Mouse (Mus musculus) lung, postnatal 10 days (tissue): ENCODE results near the gene Surf1.

Experiments
- DNase-seq: peaks from one replicate; pipeline ENCODE4 v3.0.0; 2021

Gene Surf1

DNA sequence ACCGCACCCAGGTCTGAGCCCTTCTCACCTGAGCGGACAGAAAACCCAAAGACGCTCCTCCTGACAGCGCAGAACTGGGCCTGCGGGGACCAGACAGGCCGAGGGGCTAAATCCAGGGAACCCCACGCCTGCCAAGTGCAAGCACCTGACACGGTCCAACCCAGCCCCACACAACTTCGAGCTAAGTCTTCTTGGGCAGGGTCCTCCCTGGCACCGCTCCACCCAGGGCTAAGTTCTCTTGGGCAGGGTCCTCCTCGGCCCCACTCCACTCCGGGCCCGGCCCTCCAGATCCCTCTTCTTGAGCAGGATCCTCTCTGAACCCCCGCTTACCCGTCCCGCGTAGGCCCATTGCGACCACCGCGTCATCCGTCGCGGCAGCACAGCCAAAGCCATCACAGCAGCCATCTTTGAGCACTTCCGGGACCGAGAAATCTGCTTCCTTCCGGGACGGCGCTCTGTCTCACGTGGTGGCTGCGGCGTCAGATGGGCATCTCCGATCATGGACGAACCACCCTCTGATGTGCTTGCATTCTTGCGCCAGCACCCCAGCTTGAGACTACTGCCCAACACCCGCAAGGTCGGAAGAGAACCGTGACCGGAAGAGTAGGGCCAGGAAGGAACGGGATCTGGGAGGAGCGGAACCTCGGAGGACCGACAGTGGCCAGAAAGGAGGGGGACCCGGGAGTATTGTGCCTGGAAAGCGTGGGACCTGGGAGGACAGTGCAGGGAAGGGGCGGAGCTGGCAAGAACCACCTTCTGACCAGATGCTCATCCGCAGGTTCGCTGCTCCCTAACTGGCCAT, at the start of gene Surf1, which contains the start of gene Surf2:
Gene Surf1, minus strand, starts transcription at position 604 of the 802 bp plus-strand sequence.
Gene Surf2, plus strand, starts transcription at position 441 of the 802 bp plus-strand sequence.
- DNase-seq: peak; percentile 86

DNA sequence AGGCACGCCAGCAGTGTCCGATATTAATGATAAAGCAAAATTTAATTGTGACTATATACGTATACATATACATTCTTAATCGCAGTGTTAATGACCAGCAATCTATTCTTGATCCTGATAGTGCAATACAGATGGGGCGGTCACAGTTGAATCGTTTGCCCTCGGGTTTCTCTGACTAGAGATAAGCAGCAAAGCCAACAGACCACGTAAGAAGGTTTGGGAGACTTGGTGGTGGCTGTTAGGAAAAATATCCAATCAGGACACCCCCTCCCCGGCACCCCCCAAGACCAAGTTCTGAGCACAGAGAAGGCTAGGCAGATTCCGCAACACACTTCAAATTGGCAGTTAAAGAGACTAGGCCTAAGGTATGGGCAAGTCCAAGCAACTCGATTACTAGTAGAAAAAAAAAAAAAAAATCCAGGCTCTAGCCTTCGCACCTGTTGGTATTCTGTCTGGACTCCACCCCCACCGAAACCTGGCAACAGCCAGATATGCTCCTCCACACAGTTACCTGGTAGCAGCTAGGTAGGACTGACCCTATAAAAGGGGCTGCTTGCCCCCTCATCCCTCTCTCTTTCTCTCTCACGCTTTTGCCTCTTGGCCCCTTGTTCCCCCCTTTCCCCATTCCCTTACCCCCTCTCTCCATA, 48.5 kb upstream of the Surf1 start:
- peak; percentile 9 for DNase-seq

DNA sequence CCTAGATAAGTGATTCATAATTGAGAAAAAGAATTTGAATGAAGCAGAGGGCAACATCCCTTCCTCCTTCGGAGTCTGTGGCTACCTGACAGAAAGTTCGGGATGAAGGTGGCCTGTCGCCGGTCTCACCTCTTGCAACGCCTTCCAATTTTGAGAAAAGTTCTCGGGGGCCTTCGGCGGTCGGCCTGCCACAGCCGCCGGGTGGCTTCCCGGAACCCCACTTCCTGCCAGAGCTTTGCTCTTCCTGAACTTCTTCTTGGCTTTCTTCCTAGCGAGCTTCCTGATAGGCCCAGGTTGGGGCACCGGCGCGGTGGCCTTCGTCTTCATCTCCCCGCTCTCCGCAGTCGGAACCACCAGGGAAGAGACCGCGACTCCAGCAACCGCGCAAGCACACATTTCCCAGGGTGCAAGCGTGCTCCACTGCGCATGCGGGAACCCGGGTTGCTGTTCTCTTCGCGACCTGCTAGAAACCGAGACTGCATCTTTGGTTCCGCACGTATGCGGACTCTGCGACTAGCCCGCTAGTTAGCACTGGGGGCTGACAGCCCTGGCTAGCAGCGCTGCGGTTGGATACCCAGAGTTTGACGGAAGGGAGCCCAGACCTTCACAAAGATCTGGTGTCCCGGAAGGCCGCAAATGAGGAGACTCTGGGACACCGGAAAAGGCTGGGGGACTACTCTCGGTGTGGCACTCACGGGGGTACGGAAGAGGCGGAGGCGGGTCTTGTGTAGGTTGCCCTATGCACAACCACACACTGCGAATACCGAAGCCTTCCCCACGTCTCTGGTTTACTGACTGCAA, 47.8 kb upstream of the Surf1 start, which contains the start of gene Rexo4:
Gene Rexo4, minus strand, starts transcription at position 464 of the 801 bp plus-strand sequence.
- peak; percentile 94 for DNase-seq

DNA sequence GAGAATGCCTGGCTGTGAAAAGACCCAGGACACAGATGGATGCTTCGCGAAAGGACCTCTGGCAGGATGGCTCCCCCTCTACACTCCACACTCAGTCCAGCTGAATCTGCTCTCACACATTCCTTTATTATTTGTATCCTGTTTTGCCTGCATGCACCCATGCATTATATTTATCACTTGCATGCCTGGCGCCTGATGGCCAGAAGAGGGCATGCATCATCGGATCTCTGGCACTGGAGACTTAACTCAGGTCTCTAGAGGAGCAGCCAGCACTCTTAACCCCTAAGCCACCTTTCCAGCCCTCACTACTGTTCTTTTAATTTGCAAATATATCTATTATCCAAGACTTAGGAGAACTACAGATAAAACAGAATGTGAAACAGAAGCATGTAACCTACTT, 44.4 kb upstream of the Surf1 start:
- no peak for DNase-seq

DNA sequence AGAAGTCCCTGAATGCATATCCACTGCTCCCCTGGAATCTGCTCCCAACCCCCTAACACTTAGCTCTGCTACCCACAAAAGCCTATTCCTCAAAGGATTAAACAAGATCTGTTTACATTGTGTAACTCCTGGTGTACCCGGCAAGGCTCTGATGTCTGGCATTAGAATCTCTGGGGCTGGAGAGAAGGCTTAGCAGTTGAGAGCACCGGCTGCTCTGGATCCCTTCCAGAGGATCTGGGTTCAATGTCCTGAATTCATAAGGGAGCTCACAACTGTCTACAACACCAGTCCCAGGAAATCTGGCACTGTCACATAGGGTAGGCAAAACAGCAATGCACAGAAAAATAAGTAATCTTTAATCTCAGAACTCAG, 41.1 kb upstream of the Surf1 start:
- DNase-seq: no peak

DNA sequence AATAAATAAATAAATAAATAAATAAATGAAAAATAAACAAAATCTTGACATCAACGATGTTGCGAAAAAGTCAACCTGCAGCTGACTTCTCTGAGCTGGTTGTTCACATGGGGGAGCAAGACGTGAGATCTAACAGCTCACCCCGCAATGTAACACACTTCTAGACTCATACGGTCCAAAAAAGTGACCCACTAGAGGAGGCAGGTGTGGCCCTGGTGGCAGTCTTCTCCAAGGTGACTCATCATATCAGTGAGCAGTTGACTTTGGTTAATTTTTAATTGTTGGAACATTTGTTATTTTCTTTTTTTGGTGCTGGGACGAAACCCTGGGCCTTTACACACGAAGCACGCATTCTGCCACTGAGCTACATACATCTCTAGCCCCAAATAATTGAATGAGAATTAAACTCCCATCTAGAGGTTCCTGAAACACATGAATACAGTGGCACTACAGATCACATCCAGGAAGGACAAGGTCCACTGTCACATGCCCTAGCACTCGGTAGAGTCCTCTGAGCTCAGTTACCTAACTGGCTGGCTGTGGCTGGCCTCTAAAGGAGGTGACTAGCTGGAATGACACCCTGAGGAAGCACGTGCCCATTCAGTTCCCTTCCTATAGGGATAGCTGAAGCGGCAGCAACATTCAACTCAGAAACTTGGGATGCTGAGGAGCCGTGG, 40.6 kb upstream of the Surf1 start:
- no peak for DNase-seq

DNA sequence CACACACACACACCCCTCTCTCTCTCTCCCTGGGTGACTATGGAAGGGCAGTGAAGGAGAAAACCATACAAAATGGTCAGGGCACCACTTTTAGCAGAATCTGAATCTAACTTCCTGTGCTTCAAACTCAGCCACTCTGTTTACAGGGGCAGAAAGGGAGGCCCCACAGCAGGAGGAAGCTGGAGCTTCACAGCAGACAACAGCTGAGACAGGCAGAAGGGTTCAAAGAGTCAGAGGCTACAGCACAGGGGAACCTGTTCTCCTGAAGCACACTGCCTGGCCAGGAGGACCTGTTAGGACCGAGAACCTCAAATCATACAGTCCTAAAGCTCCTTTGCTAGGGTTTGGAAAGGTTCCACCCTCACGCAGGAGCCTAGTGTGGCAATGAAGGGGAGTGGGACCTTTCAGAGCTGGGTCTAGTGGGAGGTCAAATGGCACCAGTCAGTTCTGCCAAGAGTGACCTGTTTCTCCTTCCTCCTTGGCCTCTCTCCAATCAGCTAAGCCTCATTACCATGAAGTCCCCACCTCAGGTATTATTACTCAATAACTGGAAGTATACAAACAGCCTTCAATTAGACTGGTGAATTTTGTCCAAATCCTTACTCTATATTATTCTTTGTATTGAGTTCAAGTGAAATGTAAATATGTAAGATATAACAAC, 38.5 kb upstream of the Surf1 start:
- no peak for DNase-seq

DNA sequence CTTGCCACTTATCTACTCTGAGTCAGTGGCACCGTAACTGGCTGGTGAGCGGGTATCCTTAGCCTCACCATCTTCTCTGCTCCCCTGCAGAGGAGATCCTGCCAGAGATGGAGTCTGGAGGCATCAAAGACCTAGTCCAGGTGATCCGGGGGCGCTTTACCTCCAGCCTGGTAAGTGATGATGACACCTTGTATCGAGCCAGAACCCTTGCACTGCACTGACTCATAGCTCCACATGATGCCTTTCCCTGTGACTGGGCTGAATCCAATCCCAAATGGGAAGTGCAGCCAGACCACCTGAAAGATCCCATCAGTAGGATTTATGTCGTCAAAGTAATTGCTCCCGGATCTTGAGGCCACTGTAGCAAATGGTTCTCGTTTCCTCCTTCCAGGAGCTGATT, 36.5 kb upstream of the Surf1 start:
- no peak for DNase-seq

DNA sequence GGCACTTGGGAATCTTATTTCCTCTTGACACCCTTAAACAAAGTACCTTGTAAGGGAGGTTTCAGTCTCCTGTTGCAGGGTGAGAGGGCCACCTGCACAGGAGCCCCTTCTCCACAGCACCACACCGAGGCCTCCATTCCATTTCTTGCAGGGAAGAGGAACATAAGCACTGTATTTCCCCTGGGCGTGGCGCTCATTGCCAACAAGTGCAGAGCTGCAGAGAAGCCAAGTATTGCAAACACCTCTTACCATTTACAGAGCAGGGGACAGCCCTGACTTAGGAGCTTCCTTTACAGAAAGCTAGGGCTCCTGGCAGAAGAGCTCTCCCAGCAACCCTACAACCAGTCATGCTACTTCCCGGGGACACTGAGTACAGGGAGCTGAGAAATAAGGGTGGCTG, 35.9 kb upstream of the Surf1 start:
- DNase-seq: peak; percentile 16

DNA sequence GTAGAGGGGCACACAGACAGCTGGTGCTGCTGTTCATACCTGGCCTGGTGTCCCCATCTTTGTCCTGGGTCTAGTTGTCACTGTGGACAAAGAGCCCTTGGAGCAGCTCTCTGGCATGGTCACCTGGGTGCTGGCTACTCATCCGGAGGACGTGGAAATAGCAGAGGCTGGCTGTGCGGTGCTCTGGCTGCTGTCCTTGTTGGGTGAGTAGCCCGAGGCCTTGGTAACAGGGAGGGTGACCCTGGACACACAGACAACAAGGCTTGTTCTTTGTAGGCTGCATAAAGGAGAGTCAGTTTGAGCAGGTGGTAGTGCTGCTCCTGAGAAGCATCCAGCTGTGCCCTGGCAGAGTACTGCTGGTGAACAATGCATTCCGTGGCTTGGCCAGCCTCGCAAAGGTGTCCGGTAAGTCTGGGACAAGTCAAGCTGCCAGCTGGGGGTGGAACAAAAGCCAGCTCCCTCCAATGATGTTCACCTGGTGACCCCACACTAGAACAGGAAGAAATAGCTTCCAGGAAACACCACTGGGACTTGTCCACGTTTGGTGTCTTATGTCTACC, 35.1 kb upstream of the Surf1 start:
- DNase-seq: no peak

DNA sequence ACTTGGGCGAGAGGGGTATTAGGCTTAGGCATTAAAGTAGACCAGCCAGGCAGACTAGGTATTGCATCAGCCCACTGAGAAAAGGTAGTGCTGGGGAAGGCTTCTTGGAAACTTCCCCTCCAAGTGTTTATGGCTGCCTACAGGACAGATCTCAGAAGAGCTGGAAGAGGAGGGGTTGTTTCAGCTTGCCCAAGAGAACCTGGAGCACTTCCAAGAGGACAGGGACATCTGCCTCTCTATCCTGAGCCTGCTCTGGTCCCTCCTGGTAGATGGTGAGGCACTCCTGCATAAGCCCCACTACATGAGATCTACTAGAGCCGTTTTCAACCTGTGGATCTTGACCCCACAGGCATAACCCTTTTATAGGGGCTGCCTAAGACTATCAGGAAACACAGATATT, 34.1 kb upstream of the Surf1 start:
- DNase-seq: no peak

DNA sequence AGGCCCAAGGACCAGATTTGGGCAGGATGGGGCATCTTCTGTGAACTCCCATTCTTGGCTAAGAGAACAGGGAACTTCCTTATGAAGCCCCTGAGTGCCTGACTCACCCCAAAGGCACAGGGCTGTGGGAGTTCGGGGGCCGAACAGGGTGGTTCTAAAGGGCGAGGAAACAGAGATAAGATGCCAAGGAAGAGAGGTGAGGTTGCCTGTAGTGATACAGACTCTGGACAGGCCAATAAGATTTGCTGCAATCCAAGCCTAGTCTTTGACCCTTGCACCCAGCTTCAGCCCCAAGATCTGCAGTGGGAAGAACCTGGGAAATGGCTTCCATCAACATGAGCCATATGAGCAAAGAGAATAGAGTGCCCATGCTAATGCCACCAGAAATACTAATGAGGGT, 26.9 kb upstream of the Surf1 start:
- DNase-seq: no peak

DNA sequence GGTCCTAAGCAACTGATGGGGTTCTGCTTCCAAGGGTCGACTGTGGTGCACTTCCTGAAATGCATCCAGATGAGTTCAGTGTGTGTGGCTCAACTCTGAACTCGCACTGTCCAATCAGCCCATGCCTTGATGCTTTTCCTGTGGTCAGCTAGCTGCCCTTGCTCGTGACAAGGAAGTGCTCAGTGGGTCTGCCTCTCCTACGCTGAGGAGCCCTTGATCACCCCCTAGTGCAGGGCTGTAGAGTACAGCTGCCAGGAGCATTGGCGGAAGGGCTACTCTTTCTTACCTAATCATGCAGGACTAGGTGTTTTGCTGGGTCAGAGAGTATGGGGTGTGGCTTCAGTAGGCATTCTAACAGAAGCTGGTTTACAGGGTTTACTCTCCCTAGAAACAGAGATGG, 25.2 kb upstream of the Surf1 start:
- peak; percentile 60 for DNase-seq

DNA sequence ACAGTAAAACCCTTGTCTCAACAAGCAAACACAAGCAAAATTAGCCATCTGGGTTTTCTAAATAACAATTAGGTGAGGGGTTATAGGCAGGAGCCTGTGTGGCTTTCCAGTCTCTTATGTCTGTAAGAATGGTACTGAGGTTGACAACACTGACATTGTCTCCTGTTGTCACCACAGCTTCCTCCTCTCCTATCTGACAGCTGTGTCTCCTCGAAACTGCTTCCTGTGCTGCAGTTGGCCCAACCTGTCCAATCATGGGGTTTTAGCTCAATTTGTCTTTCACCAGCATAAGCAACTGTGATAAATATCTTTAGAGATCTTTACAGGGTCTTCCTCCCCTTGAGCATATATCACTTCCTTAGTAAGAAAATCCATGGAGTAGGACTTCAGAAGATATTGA, 20.1 kb upstream of the Surf1 start:
- no peak for DNase-seq

DNA sequence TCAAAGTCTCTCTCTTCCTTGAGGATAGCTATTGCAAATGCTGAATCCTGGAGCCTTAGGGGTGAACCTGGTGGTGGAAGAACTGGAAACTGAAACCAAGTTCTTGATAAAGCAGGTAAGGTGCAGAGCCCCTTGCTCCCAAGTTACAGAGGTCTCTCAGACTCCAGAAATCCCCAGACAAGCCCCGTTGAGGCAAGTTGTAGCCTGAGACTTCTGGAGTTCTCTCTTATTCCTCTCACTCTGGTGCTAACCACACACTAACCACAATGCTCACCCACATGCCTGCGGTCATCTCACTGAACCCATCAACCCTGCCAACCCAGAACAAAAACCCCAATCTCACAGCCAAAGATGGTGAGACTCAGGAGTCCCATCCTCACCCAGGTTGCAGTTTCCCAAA, 19.0 kb upstream of the Surf1 start:
- no peak for DNase-seq

DNA sequence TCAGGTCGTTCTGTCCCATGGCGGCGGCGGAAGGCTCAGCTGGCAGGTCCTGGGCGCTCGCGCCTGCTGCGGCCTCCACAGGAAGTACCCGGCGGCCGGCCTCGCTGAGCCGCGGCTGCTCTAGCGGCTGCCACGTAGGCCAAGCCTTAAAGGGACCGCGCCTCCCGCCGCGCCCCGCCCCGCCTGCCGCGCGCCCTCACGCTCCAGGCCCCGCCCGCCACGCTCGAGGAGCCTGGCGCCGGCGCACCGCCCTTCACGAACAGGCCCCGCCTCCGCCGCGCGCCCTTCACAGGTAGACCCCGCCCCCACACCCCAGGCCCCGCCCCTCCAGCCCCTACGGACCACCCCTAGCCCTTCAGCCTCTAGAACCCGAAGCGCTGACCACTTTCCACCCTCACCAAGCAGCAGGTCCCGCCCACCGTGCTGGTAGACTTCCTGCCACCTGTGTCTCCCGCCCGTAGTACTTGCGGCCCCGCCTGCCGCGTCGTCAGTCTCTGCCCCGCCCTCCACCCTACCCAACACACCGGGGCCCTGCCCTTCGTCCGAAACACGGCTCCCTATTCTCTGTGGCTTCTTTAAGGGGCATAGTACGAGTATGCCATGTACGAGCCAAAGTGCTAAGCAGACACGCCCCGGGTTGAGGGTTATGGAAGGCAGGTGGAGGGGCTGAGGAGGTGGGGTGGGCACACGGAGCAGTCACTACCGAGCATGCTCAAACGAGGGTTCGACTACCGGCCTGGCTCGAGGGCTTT, 17.1 kb upstream of the Surf1 start, which contains the start of the genes Surf4 and Stkld1:
Gene Surf4, minus strand, starts transcription at position 625 of the 752 bp plus-strand sequence.
Gene Stkld1, plus strand, starts transcription at position 744 of the 752 bp plus-strand sequence.
- DNase-seq: peak; percentile 94

DNA sequence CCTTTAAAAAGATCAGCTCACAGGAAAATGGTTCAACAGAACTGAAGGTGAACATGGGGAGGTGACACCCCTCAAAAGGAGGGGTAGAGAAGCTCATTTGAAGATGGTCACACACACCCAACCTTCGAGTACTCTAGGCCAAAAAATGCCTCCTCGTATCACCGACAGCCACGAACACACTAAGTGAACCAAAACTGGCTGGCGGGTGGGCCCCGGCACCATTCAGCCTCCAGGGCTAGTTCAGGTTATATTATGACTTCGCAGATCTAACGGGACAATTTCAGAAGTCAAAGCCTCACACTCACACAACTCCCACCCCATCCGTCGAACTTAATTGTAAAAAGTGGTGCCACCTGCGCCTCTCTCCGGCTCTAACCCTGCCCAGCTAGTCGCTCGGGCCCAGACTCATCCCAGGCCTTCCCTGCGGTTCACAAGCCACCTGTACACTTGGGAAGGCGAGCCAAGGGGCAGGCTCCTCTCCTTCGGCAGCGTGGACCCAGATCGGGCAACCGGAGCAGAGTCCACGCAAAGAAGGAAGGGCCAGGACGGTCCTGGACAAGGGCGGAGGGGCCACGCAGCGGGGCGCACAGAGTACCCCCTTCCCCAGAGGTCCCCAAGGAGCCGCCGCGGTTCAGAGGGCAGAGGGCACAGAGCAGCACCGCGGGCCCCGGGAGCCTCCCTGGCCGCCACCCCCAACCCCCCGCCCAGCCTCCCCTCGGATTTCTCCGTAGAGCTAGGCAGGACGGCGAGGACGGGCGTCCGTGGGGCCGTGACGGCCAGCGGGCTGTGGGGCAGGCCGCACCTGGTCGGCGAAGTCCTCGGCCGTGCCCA, 16.4 kb upstream of the Surf1 start:
- DNase-seq: peak; percentile 28

DNA sequence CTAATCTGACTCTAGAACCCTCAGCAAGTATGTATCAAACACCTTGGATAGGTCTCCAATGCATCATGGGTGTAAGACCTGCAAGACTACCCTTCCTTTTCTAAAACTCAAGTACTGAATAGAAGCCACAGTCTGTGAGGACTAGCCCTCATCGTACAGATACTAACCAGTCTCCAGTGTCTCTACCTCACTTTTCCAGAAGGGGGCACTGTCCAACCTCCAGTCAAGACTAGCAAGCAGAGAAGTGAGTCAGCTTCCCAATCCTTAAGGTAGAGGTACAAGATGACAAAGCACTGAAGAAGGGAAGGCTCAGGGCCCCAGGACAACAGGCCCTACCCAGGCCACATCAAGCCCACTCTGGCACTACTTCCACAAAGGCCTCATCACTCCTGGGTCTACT, 14.1 kb upstream of the Surf1 start:
- peak; percentile 84 for DNase-seq

DNA sequence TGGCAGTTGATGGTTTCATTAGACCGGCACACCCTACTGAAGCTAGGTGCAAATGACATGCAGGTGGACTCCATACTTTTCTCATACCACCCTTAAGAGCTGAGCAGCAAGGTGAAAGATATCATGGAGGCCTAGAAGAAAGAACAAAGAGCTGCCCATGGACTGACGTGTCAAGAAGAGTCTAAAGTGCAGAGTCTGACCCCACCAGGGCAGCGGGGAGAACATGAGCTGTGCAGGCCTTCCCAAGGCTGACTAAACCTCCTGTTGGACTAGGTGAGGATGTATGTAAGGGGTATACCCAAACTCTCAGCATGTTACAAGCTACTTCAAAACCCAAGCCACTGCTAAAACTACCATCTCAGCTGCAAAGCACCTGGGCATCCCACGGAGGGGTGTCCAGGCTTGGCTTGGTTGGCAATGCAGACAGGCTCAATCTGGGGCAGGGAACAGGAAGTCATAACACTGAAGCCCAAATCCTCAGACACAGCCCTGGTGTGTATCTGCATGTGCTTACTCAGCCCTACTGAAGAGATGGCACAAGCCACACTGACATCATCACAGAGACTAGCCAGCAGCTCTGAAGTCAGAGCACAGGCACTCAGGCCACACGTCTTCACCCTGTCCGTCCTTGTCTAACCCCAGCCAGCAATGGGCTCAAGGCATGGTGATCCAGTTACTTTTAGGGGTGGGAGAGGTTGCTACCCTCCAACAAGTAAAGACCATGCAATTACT, 11.6 kb upstream of the Surf1 start:
- no peak for DNase-seq
